Mouse (Mus musculus): Measurements from ENCODE around the gene Ralgds.

Gene Ralgds

DNA sequence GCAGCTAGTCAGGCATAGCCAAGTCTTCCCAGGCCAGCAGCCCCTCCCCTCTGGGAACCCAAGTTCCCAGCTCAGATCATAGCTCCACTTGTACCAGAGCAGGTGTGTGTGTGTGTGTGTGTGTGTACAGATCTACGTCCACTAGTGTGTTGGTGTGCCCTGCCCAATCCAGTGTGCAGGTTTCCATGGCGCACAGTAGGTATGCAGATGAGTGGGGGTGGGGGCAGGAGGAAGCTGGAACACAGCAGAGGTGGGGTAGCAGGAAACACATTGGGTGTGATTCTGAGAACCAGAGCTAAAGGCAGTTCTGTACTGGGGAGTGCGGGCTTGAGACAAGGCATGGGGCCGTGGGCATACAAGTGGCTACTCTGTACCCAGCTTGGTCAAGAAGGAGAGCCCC is 51.5 kb downstream of the Ralgds start:
- no peak for DNase-seq (ENCODE audit: low read depth, low spot score)

DNA sequence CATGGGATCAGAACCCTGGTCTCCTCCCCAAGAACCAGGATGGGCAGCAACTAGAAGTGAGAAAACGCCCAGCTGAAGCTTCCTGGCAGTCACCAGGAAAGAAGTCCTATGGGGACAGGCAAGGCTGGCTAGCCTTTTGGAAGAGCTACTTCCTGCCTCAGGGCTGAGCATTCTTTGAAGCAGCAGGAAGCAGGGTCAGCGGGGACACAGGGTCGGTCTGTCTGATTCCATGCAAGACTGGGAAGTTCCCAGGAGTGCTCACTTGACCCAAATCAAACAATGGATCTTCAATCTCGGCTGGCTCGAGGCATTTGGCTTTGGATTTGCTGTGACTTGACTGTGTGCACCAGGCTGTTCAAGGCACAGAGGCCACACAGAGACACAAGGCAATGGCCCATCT is 53.6 kb downstream of the Ralgds start:
- no peak for DNase-seq (ENCODE audit: low read depth, low spot score)

DNA sequence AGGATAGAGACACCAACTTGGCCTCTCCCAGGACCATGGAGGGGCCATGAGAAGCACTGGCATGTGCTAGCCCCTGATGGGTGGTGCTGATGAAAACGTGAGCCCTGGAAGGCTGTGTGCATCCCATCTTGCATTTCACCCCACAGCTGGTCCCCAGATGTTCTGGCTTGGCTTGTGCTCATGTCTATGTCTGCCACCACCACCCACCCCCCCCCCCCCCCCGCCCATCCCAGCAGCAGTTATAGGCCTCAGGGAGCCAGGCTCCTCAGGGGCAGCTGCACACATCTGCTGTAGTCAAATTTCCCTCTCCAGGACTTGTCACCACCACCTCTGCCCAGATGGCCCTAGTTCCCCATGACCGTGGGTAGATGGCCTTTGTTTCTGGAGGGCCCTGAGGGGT is 57.0 kb downstream of the Ralgds start:
- no peak for DNase-seq (ENCODE audit: low read depth, low spot score)

DNA sequence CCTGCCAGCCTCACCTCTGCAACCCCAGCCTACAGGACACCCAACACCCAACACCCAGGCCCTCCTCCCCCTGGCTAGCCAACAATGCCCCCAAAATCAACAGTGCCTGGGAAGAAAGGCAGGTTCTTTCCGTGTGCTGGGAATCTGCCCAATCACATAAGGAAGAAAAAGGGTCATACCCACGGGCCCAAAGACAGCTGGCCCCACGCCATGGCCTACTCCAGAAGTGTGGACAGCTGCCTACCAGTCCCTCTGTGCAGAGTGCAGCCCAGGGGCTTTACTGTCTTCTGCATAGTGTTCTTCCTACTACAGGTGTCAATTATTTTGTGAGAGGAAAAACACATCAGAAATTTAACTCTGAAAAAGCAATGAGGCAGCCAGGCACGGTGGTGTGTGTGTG is 62.4 kb downstream of the Ralgds start:
- DNase-seq (ENCODE audit: low read depth, low spot score): no peak

DNA sequence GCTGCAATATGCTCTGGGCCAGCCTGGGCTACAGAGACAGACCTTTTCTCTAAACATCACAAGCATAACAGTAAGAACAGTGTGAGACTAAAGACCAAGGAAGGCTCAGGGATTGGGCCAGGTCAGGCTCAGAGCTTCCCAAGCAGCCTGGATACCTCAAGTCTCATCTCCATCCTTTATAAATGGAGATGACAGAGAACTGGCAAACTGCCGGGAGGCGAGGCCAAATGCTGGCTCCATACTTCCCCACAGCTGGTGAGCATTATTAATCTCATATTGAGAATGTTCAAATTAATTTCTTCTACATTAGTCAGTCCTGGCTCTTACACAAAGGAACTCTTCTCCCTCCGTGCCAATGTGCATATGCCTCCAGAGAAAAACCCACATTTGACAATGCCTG is 63.9 kb downstream of the Ralgds start:
- DNase-seq (ENCODE audit: low read depth, low spot score): no peak

DNA sequence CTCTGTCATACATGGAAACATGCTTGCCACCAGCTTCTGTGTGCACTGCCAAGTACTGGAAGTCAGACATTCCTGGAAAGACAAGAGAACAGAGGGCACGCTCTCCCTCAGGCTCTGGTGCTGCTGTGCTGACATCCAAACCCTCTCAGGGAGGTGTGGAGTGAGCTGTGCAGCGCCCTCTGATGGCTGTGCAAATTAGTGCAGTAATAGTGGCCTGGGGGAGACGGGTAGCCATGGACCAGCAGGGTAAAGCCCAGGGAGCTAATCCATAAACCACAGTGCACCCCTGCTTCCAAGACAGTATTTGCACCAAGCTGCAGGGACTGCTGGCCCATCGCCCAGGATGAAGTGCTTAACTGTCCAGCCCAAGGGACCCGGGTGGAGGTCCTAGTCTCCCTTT is 65.1 kb downstream of the Ralgds start:
- DNase-seq (ENCODE audit: low read depth, low spot score): no peak

DNA sequence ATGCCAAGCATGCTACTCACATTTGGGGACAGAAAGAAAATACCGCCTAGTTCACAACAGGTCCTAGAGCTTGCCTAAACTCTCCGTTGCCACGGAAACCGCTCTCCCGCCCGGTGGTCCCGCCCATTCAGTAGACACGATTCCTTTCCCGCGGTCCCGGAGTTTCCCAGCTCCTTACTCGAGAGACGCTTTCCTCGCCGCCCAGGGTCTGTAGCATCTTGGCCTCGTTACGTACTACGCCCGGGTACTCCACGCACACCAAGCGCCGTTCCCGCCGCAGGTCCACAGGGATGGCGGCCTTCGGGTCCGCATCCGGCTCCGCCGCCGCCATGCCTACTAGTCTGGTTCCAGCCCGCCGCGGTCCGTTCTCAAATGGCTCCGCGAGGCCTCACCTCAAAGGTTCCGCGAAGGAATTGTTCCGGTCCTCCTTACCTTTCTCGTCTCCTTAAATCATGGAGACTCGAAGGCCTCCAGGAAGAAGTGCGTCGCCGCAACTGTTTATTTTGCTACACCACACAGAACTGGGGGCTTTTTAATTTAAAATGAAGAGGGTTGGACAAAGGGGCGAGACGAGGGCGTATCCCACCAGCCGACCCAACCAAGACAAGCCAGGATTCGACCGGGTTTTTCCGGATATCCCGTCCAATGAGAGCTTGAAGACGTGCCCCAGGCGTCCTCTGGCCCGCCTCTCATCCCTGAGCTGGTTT is 69.9 kb downstream of the Ralgds start:
- peak; percentile 82 for DNase-seq (ENCODE audit: low read depth, low spot score)

DNA sequence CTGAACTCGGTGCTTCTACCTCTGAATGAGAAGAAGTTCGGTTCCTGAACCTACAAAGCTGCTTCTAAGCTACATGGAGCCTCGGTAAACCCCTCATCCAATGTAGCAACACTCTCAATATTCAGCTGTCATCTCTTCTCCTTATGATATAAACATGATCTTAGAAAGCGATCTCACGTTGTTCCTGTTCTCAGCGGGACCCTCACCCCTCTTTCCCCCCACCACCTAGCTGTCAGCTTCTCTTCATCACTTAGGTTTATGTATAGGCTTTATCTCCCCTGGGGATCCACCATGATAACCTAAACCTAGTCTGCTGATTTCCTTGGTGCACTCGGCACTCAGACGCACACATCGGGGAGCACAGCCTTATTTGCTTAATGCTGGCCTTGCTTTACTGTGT is 70.7 kb downstream of the Ralgds start, which contains the start of gene Gtf3c5:
Gene Gtf3c5, minus strand, starts transcription at position 101 of the 400 bp plus-strand sequence.
- DNase-seq (ENCODE audit: low read depth, low spot score): no peak

DNA sequence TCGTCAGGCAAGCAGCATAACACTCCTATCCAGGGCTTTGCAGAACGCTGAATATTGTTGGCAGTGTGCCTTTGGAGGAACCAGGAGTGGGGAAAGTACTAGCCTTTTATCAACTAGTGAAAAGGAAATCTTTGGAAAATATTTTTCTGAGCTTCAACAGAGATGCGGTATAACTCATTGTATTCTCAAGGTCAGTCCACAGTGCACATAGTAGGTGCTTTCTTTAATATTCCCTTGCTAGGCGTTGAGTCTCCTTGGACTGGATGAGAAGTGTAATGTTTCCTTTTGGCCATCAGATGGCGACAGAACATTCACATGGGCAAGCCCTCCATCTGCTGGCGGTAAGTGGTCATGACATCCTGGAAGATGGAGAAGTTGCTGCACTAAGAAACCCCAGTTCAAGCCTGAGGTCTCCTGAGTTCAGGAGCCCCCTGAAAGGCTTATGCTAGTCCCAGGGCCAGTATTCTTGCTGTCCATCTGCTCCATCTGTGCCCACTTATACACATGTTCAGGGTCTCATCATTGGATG is 72.2 kb downstream of the Ralgds start:
- DNase-seq (ENCODE audit: low read depth, low spot score): peak; percentile 67

DNA sequence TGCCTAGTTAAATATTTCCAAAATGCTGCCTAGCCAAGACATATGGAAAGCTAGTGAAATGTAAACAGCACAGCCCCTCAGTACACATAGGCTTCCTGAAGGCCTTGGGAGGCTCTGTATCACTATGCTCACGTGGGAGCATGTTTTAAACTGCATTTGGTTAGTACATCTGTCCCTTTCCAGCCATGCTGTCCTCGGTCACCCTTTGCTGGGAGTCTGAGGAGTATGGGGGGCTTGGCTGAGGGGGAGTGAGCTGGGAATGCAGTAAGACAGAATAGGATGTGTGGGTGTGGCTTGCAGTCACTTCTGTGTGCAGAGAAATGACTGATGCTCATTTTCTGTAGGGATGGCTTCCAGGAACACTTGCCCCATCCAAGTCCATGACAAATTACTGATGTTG is 72.8 kb downstream of the Ralgds start:
- no peak for DNase-seq (ENCODE audit: low read depth, low spot score)

DNA sequence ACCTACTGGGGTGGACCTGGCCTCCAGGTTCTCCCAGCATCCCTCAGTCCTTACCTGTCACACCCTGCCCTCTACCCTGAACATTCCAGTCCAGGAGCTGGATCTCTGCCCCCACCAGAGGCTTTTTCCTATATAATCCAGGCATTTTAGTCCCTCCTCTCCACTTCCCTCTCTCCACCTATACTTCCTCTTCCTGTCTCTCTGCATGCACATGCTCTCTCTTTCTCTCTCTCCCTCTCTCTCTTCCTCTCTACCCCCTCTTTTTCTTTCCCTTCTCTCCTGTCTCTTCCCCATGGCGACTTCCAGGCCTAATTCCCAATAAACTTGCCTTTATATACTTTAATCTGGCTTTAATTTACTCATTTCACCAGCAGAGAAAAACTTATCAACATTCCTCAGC is 75.6 kb downstream of the Ralgds start:
- no peak for DNase-seq (ENCODE audit: low read depth, low spot score)

DNA sequence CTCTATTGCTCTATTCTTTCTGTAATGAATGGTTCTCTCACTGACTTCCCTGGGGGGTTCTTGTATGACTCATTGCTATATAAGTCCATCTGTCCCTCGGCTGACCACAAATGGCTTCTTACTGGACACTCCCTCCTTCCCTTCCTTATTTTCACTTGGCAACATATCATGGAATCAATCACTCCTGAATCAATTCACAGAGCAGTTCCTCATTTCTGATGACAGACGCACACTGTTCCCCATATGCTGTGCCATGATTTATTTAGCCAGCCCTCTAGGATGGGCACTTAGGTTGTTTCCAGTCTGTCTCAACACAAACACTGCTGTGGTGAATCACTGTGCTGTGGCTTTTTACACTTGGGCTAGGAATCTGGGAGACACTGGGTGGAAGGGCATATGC is 78.6 kb downstream of the Ralgds start:
- DNase-seq (ENCODE audit: low read depth, low spot score): no peak

DNA sequence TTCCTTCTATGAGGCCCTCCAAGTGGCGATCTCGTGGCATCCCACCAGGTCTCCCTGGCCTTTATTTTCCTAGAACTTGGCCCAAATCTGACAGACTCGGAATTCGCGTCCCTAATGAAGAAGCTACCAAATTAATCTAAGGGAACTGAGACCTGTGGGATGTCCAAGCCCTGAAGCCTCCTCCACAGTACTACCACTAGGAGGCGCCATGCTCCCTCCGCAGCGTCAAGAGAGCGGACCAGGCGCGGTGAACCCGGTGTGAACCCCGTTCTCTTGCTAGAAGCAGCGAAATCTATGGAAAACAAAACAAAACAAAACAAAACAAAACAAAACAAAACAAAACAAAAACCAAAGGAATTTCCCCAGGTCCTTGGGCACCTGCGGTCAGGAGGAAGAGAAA is 79.9 kb downstream of the Ralgds start:
- no peak for DNase-seq (ENCODE audit: low read depth, low spot score)

DNA sequence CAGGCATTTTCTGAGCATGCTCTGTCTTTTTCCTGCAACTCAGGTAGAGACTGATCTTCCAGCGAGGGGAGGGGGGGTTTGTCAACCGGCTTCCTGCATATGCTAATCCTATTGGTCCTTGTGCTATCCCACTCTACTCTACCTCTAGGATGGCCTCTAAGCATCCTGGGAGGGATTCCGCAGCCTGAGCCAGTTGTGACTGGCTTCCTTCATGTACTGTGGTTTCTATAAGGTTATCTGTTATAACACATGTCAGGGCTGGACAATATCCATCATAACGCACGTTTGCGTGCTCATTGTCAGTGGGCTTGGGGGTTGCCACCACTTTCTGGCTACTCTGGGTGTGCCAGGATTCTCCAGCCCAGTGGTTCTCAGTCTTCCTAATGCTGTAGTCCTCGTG is 83.1 kb downstream of the Ralgds start:
- DNase-seq (ENCODE audit: low read depth, low spot score): no peak

DNA sequence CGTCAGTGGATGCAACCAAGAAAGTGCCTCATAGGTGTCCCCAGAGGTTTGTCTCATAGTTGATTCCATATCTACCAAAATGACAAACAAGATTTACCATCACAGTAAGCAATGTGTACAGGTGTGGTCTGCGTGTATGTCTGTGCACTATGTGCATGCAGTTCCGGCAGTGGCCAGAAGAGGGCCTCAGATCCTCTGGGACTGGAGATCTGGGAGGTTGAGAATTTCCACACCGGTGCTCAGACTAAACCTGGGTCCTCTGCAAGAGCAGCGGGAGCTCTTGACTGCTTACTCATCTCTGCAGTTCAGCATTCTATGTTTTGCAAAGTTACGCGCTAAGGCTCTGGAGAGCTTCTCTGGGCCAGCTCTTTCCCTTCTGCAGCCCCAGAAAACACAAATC is 84.1 kb downstream of the Ralgds start:
- no peak for DNase-seq (ENCODE audit: low read depth, low spot score)

DNA sequence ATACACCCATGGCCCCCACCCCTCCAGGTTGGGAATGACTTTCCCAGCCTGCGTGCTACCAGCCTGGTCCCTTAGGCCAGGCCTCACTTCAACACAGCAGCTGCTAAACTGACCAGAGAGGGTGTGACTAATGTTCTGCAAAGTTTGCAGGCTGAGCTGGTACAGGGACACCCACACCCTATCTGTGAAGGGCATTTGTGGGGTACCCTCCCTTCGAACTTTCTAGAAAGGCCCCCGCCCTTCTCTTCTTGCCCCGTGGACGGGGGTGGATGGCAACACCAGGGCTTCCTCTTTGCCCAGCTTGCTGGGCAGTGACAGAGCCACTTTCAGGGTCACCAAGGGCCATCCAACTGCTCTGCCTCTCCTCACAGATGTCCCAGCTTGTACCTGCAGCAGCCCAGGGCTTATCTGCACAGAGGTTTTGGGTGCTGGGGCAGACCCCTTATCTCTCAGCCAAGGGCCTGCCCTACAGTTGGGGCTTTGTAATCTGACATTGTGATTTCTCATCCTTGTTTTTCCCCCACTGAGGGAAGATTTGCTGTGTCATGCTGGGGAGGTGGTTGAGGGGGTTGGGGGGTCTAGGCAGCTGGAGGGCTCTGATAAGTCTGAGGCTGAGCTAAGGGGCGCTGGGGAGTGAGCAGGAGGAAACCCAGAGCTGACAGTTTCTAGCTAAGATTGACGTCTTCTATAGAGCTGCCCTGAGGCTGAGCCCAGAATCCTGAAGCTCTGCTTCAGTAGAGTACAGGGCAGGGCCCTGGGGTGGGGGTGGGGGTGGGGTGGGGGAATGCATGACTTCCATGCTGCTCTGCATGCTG is 85.0 kb downstream of the Ralgds start:
- DNase-seq (ENCODE audit: low read depth, low spot score): no peak

DNA sequence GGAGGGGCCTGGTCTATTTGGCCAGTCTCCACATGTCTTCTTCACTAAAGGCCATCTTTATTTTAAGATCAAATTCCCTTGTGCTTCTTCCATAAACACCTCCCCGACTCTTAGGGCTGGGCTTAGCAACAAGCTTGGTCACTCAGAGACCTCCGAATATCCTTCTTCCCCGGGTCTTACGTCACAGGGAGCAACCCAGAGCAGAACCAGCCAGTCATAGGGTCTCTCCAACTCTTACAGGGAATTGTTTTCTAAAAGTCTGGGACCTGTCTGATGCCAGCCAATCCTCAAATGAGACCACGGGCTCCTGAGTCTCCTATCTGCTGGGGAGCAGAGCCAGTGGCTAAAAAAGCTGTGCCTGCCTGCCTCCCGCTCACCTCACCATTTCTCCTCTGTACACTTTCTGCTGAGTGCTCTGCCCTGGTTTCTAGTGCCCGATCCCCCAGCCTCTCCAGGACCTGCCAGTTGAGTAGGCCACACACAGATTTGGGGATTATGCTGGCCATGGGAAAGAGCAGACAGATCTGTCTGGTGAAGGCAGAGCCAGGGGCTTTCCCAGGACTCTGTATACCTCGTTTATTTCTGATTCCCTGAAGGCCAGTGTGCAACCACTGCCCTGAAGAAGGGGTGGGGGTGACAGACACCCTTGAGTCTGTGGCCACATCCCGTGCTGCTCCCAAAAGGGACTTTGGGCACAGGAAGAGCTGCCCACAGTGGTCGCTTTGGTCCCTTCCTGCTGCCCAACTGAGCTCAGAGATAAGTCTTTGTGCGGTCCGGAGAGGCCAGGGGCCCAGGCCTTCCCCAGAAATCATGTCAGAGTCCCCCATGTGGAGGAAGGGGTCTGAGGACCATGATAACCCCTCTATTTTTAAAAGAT is 86.0 kb downstream of the Ralgds start:
- no peak for DNase-seq (ENCODE audit: low read depth, low spot score)

DNA sequence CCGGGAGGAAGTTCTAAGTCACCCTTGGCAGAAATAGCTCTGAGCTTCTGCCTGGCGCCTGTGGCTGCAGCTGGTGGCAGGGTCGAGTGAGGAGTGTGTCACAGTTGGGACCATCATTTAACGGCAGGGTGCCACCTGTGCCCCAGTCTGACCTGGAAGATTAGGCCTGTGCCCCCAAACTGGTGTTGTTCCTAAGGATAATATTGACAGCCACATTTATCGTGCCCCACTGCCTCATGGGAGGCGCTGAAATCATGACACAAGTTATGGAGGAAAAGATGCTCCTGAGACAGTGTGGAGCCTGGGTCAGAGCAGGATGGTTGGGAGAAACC is 86.6 kb downstream of the Ralgds start:
- DNase-seq (ENCODE audit: low read depth, low spot score): no peak

DNA sequence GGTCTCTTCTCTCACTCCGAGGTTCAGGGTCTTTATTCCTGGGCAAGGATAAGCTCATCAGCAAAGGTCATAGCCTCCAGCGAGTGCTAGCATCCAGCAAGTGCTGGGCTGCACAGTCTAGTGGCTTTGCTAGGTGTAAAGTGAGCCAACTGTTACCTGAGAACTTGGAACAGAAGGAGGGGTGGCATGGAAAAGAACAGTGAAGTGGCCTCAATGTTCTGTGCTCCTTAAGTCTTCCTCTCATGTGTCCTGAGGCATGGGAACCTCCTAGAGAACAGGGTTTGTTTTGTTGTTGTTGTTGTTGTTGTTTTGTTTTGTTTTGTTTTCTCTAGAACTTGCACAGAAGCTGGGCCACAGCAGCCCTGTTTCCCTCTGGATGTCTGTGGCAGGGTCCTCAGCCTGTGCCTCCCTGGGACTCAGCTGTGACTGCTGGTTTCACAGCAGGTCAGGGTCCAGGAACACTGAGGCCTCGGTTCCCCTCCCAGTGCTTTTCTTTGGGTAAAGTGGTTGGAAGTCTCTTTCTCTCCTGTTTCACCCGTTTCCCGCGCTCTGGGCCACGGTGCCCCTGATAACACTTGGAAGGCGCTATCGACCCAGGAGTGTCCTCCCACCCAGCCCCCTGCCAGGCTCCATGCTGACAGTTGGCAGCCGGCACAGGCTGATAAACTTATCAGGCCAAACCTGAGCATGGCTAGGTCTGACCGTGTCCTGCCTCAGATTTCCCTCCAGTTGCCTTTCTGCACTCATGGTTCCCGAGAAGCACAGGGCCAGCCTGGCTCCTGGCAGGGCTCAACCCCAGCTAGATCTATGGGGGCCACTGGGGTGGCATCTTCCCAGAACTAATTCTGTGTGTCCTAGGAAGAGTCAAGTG is 89.0 kb downstream of the Ralgds start:
- DNase-seq (ENCODE audit: low read depth, low spot score): no peak
